Mouse (Mus musculus) CD4-positive, CD25-positive, alpha-beta regulatory T cell, adult 2 months (primary cell): Measurements from ENCODE around the gene Hist1h3d.
"Not testable (repeated sequence)": the region's sequence is repeated elsewhere in the genome, so short reads cannot be mapped to it uniquely, and the experiment has no call there.

Experiments used
- DNase-seq: peaks from one replicate; pipeline ENCODE4 v3.0.0-alpha.2; 2012; ENCODE audit warnings: low read depth, low spot score

Gene Hist1h3d

DNA sequence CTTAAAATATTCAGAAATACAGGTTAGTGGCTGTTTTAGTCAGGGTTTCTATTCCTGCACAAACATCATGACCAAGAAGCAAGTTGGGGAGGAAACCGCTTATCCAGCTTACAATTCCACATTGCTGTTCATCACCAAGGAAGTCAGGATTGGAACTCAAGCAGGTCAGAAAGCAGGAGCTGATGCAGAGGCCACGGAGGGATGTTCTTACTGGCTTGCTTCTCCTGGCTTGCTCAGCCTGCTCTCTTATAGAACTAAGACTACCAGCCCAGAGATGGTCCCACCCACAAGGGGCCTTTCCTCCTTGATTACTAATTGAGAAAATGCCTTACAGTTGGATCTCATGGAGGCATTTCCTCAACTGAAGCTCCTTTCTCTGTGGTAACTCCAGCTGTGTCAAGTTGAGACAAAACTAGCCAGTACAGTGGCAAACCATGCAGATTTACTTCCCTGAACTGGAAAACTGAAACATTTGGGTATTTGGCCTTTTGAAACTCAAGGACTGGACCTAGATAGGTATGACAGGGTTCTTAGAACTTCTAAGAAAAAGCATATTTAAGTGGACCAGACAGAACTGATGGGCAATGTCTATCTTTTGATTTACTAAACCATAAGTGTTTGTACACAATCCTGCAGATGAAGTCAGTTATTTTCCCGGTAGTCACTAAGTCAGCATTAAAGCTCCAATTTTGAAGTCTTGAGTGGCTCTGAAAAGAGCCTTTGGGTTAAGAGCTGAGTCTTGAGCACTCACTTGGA is 33.2 kb upstream of the Hist1h3d start:
- not testable (repeated sequence) for DNase-seq

- DNase-seq, result peak; percentile 93
Measured at GRCm38 (mm10) chr13:23542999-23543607, 32.5 kb upstream of the Hist1h3d start, which contains the start of gene Hist1h2bh. Gene Hist1h2bh (minus strand): TSS chr13:23543392.

DNA sequence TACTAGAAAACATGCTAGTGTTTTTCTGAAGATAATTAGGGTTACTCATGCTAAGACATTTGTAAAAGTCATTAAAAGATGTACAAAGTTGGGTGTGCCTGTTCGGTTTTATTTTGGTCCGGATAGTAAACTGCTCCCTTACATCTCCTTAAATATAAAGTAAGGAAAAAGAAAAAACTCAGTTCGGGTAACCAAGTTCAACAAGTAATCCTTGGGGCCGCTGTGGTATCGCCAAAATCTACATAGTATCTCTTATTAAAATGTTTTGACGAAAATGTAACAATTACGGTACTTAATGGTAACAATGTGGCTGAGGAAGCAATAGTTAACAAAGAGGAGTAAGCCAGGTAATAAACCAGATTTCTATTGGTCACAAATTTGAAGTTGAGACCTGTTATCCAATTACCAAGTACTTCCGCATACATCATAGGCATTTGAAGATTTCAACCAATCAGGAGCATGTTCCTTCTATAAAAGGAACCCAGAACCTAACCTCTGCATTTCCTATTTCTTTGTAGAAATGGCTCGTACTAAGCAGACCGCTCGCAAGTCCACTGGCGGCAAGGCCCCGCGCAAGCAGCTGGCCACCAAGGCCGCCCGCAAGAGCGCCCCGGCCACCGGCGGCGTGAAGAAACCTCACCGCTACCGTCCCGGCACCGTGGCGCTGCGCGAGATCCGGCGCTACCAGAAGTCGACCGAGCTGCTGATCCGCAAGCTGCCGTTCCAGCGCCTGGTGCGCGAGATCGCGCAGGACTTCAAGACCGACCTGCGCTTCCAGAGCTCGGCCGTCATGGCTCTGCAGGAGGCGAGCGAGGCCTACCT is 31.4 kb upstream of the Hist1h3d start, which contains the start of gene Hist1h3f:
Gene Hist1h3f, plus strand, starts transcription at position 88 of the 822 bp plus-strand sequence.
- DNase-seq, result peak; percentile 91

DNA sequence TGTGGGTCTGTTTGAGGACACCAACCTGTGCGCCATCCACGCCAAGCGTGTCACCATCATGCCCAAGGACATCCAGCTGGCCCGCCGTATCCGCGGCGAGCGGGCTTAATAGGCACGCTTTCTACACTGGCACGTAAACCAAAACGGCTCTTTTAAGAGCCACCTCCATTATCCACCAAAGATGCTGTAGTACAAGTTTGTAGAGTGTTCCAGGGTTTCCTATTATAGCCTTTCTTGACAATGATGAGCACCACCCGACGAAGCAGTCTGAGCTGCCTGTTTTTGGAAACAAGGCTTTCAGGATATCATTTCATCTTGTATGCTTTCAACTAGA is 30.8 kb upstream of the Hist1h3d start:
- peak; percentile 41 for DNase-seq

DNA sequence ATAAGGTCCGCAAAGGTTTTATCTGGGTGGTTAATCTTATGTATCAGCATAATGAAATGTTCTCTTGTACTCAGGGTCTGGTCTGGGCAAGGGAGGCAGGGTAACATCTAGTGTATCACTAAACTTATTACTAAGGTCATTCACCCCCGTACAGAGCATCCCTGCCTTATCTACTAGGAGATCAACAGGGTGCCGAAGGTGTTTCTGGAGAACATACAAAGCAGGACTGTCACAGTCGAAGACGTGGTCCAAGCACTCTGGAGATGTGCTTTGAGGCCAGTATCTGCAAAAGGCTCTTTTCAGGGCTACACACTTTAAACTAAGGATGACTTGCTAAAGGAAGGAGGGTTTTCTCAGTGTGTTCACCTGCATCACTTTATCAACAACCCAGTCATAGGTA is 28.9 kb upstream of the Hist1h3d start:
- DNase-seq, result no peak

- DNase-seq, result peak; percentile 11
Measured at GRCm38 (mm10) chr13:23550761-23551145, 24.8 kb upstream of the Hist1h3d start.

- peak; percentile 87 for DNase-seq
Measured at GRCm38 (mm10) chr13:23551146-23551834, 24.3 kb upstream of the Hist1h3d start, which contains the start of gene Hist1h4f. Gene Hist1h4f (minus strand): TSS chr13:23551648.

DNA sequence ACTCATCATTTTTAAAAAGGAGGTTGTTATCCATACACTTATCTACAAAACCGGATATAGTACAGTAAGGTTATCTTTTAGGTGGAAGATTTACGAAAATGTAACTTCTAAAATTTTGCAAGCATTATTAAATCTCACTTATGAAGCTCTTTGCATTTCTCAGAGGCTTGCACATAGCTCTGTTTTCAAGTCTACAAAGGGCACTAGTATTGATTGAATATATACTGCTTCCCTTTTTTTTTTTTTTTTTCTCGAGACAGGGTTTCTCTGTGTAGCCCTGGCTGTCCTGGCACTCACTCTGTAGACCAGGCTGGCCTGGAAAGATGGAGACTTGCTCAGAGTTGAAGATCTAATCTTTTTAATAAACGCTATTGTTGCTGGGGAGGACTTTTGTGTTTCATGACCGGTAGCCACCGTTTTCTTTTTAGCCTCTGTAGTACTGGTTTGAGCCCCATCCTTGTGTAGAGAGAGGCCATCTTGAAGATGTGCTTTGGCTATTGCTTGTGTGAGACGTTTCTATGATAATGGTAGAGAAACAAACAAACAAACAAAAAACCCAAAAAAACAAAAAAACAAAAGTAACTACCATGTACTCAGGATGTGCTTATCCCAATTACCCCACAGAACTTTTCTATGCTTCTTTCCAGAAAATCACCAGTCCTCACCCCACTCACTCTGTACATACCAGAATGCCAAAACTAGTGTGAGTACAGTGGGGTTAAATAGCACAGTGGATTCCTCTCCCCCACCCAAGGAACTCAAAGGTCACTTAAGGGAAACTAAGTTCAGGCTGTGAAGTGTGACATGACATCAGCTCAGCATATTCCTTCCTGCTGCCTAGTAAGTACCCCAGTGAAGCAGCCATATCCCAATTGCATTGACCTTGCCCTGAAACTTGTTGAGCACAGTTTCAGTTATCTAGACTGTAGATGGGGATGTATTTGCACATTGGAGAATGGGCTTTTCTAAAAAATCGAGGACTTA is 23.3 kb upstream of the Hist1h3d start:
- DNase-seq, result no peak

DNA sequence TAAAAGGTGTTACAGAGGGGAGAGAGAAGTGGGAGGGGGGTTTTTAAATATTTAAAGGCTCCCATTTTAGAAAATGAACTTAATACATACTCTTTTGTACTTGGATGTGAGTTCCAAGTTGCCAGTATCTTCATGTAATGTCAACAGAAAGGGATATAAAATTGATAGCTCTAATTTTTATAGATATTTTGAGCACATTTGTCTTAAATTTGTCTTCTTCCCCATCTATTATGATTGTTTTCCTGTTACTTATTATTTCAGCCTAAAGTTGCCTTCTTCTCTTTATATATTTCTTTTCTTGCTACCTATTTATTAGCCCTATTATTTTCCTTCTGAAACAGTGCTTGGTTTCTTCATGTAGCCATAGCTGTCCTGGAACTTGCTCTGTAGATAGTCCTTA is 22.6 kb upstream of the Hist1h3d start, which contains the start of gene Hist1h1d:
Gene Hist1h1d, plus strand, starts transcription at position 301 of the 400 bp plus-strand sequence.
- no peak for DNase-seq

- no peak for DNase-seq
Measured at GRCm38 (mm10) chr13:23554393-23554792, 21.2 kb upstream of the Hist1h3d start.

DNA sequence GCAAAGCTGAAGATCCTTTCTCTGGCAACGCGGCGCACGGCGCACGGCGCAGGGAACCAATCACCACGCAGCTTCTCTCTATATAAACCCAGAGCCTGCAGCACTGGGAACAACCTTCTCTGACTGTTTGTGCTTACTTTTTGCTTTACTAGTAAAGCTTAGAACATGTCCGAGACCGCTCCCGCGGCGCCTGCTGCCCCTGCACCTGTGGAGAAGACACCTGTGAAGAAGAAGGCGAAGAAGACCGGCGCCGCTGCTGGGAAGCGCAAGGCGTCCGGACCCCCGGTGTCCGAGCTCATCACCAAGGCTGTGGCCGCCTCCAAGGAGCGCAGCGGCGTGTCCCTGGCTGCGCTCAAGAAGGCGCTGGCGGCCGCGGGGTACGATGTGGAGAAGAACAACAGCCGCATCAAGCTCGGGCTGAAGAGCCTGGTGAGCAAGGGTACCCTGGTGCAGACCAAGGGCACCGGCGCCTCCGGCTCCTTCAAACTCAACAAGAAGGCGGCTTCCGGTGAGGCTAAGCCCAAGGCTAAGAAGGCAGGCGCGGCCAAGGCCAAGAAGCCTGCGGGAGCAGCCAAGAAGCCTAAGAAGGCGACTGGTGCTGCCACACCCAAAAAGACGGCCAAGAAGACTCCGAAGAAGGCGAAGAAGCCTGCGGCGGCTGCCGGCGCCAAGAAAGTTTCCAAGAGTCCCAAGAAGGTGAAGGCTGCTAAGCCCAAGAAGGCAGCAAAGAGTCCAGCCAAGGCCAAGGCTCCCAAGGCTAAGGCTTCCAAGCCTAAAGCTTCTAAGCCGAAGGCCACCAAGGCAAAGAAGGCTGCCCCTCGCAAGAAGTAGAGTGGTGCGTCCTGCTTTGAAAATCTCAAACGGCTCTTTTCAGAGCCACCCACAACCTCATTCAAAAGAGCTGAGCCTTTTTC is 20.4 kb upstream of the Hist1h3d start:
- peak; percentile 82 for DNase-seq

- peak; percentile 87 for DNase-seq
Measured at GRCm38 (mm10) chr13:23555839-23556416, 19.6 kb upstream of the Hist1h3d start.

- no peak for DNase-seq
Measured at GRCm38 (mm10) chr13:23556906-23557305, 18.7 kb upstream of the Hist1h3d start.

- DNase-seq, result not testable (repeated sequence)
Measured at GRCm38 (mm10) chr13:23560699-23561098, 14.9 kb upstream of the Hist1h3d start.

GRCm38 (mm10) chr13:23561531-23561882 is 14.1 kb upstream of the Hist1h3d start:
- not testable (repeated sequence) for DNase-seq

GRCm38 (mm10) chr13:23561883-23562659 is 13.5 kb upstream of the Hist1h3d start, which contains the start of gene Hist1h3e:
Gene Hist1h3e (minus strand): TSS chr13:23562369.
- peak; percentile 96 for DNase-seq

DNA sequence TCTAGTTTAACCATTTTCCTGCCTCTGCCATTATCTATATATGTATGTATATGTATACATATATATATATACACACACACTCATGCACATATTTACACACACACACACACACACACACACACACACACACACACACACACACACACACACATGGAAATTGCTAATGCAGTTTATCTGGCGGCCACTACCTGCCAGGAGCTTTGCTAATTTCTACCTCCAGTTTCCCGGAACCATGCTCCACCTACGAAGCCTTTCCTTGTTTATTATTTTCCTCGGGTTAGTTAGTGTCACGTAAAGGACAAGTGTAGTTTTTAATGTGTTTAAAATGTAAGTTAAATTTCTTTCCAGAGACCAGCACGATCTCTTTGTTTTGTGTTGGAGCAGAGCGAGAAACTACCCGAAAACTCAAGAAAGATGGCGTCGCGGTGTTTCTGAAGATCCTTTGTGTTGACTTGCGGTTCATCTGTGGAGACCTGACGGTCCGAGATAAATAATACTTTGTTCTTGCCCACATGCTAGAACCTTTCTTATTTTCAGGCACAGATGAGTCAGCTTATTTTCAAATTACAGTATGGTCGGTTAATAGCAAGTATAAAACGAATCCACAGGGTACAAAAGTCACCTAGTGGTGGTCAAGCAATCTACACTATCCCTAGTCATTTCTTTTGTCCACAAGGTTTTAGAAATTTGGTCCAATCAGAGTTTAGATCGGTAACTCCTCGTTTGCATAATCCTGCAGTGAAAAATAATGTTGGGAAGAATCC is 12.7 kb upstream of the Hist1h3d start:
- peak; percentile 67 for DNase-seq
